Mouse (Mus musculus) heart, adult 8-10 months (tissue): ENCODE results near the gene Tas1r3. TPM values are rescaled to one million over a fixed set of nuclear protein-coding genes. Genes with fewer than 3 reads are reported as not detected.

Source experiments
- DNase-seq: peaks from one replicate; pipeline ENCODE4 v3.0.0; 2022; ENCODE audit warnings: low spot score
- total RNA-seq, 4 experiments: library from RNA; stranded (reverse); gene quantifications; 2 replicates each; pipeline ENCODE4 v1.2.4; 2022

Gene Tas1r3
- total RNA-seq, 4 experiments from 2014 or later: 0.17 to 0.19 (median 0.19) TPM

DNA sequence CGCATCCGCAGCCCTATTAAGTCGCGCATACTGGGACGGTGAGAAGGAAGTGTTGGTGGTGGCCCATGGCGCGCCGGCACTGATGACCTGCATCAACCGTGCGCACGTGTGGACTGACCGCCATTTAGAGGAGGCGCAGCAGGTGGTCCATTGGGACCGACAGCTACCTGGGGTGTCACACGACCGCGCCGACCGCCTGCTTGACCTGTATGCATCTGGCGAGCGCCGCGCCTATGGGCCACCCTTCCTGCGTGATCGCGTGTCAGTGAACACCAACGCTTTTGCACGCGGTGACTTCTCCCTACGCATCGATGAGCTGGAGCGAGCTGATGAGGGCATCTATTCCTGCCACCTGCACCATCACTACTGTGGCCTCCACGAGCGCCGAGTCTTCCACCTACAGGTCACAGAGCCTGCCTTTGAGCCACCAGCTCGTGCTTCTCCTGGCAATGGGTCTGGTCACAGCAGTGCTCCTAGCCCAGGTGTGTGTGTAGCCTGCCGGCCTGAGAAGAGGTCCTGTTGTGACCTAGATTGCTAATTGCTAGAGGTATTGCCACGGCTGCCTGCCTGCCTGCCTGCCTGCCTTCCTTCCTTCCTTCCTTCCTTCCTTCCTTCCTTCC is 21.4 kb downstream of the Tas1r3 start:
- DNase-seq: no peak

DNA sequence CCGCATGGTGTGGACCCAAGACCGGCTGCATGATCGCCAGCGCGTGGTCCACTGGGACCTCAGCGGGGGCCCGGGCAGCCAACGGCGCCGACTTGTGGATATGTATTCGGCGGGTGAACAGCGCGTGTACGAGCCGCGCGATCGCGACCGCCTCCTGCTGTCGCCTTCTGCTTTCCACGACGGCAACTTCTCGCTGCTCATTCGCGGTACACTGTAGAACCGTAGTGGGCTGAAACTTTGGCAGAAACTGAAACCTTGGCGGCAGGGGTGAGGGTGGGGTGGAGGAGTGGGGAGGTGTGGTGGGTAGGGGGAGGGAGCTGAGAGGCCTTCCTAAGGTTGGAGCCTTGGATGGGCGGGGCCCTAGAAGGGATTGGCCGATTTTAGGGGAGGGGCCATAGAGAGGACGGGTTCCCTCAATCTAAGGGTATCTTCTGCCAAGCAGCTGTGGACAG is 22.1 kb downstream of the Tas1r3 start:
- DNase-seq: peak; percentile 53

DNA sequence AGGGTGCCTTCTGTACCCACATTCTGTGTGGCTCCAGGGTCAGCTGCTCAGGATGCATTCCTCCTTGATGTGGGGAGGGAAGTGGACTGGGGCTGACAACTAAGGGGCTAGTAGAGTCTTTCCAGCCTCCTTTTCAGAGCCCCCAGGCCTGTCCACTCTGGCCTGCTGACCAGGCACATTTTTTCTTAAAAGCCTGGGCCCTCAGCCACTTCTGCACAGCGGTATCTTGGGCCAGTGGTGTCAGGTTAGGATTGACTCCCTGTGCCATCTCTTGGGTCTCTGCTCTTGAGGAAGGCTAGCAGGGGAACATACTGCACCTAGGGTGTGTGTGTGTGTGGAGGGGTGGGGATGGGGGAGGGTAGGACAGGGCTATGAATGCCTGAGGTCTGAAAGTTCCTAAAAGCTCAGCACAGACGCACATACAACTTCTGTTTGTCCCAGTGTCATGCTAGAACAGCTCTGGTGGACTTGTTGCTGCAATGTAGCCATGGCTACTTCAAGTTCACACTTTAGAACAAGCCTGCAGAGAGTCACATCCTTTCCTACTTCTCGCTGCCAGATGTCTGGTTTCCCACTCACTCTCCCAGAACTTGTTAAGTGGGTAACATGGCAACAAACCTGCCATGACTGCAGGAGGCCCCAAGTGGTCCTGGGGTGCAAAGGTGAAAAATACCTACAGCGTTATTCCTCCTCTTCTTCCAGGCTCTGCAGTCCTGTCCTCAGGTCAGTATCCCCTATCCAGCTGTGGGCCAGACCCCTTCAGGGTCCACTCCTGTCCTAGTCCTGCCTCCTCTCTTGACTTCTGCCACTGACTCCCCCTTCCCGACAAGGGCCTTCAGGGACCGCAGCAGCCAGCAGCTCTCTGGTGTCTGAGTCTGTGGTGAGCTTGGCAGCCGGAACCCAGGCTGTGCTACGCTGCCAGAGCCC is 22.8 kb downstream of the Tas1r3 start:
- DNase-seq: no peak

DNA sequence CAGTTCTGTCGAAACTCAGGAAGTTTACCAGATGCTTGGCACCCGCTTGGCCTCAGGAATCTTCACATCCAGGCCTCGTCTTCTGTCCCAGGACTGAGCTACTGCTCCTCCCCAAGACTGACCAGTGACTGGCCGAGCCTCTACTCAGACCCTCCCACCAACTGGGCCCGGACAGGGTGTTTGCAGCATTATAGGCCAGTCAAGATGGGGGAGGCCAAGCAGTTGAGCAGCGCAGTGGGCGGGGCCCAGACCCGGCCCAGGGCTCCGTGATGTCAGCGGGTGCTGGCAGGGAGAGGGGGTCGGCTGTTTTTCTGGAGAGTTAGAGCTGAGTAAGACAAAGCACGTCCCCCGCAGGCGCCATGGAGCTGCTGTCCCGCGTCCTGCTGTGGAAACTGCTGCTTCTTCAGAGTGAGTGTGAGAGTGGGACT is 23.7 kb downstream of the Tas1r3 start, which contains the start of gene Mxra8:
Gene Mxra8, plus strand, starts transcription at position 198 of the 428 bp plus-strand sequence.
- DNase-seq: peak; percentile 89

DNA sequence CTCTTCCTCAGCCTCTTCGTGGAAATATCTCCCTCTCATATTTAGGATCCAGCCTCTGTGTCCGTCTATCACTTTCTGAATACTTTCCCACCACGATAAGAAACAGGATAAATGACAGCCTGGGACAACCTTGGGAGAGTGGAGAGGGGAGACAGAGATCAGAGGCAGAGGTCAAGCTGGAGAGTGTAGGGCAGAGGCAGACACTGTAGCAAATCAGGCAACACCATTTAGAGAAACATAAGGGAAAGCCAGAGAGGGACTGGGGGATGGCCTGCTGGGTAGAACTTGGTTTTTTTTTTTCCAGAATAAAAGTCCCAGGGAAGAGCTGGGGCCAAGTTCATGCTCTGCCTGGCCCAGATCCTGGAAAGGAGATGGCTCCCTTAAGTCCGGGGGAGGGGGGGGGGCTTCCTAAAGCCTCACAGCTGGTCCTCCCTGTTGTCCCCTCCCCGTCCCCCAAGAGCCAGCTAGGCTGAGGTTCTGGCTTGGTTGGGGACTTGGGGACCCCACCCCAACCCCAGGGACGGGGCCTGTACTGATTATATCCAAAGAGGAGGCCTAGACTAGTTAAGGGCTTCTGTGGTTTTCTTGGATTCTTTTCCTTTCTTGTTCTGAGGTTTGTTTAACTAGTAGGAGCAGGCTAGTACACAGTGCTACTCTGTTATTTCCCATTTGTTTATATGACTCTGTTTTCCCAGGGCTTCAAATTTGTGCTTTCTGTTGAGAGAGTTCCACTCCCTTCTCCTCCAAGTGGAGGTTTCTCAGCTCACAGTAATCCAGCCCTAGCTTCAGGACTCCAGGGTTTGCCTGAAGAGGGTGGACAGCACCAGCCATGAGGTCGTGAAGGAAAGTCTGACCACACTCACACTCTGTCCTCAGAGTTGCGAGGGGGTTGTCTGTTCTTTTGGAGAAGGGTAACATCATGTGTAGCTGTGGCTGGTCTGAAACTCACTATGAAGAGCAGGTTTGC is 24.7 kb downstream of the Tas1r3 start:
- DNase-seq: peak; percentile 48

DNA sequence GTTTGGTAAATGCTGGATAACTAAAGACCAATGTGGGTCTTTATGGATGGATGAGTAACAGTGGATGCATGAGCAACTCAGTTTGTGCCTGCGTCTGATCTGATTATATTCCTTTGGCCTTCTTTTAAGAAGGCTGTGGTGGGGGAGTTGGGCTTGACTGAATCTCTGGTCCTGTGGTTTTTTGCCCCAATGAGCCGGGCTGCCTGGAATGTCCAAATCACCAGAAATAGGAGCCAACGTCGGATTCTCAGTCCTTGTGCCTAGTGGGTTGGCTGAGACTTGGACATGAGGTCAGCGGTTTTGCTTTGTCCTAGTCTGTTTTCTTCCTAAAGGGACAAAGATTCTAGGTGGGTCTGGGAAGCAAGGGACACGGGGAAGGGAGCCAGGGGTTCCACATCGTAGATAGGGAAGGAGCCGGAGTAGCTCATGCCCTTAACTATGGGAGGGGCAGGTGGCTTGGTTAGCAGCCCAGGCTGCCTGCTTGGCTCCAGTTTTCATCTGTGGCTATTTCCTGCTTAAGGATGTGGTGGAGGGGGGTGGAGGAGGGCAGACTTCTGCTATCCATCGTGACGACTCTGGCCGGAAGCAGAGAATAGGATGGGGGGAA is 25.7 kb downstream of the Tas1r3 start:
- peak; percentile 72 for DNase-seq

DNA sequence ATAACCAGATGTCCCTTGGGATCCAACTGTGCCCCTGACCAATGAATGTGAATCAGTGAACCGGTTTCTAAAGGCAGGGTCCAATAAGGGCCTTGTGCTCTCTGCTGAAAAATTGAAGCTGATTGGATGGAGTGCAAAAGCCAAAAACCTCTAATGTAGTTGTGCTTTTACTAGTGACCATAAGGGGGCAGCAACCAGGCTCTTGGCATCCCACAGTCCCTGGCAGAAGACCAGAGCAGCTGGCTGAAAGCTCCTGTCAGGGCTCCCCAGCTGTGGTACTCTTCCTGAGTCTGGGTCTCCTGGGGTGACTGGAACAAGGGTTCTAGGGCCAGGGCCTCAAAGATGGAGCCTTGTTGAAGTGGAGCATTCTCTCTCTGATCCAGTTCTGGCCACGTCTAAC is 29.3 kb downstream of the Tas1r3 start:
- peak; percentile 89 for DNase-seq

DNA sequence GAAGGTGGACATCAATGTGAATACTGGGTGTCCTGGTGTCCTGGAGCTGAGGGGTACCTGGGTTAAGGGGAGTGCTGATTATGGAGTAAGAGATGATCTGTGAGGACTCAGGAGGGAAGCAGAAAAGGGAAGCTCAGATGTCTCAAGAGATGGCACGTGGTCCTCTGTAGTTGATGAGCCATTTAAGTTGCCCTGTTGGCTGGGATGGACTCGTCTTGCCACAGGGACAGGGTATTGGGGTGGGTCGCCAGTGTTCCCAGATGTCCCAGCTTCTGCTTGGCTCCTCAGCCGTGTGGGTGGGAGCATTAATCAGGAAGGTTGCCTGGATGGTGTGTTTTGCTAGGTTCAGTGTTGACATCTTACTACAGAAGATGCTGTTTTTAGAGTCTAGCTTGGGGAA is 29.9 kb downstream of the Tas1r3 start:
- DNase-seq: no peak

DNA sequence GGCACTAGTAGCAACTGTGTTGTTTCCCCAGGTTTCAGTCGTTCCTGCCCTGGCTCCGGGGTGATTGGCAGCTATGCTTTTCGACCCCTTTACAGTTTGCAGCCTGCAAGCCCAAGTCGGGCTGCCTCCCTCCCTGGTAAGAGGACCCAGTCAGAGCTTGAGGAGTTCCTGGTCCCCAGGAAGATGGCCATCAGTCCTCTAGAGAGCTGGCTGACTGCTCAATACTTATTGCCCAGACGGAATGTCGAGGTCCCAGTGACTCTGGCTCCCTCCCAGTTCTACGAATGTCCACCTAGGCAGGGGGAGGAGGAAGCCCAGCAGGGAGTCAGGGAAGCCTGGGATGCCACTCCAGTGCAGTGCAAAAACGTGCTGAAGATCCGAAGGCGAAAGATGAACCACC is 30.8 kb downstream of the Tas1r3 start:
- no peak for DNase-seq

DNA sequence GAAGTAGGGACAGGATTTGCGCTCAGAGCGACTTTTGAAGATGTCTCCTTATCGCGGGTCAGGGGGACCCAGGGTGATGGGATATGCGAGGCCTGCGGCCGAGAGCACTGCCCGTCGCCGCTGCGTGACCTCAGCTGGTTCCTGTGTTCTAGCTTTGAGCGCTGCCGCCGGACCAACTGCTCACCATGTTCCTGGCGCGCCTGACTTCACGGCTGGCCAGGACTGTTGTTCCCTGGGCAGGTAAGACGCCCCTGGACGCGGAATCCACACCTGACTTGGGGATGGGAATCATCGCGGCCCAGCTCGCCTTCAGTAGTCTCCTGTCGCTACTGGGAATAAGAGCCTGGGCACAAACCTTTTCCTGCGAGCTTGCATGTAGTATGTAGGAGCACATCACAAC is 31.3 kb downstream of the Tas1r3 start:
- no peak for DNase-seq

DNA sequence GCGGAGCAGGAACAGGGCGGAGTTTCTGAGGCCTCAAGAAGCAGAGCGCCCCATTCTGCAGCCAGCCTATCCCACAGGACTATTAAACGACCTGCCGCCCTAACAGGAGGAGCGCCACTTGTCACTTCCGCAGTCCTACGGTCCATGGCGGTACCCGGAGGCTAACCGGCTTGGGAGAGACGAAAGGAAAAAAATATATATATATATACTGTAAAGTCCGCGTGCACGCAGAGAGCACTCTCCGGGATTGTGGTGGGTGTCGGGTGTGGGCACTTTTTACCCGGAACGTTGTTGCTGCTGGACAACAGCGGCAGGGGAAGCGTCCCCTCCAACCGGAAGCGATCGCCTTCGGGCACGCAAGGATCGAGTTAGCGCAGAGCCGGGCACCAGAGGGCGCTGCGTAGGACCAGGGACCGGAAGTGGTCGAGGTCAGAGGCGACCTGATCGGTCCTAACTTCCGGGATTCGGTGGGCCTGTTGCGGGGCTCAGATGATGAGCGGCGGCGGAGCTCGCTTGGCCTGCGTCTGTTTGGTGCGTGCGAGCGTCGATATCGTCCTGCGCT is 31.9 kb downstream of the Tas1r3 start, which contains the start of gene Aurkaip1:
Gene Aurkaip1, plus strand, starts transcription at position 68 of the 562 bp plus-strand sequence.
- DNase-seq: peak; percentile 91

DNA sequence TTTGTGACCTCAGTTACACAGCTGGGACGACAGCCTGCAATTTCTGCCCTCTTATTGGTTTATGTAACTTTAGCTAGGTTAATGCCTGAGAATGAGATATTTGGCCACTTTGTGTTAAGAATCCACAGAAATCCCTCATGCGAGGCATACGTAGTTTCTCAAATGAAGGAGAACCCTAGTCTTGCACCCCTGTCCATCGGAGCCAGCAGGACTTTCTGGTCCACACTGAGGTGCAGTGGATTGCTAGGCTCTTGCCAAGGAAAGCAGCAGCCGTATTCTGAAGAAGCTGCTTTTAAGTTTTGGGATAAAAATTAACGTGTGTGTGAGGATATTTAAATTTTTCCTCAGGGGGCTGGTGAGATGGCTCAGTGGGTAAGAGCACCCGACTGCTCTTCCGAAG is 32.6 kb downstream of the Tas1r3 start:
- DNase-seq: no peak

DNA sequence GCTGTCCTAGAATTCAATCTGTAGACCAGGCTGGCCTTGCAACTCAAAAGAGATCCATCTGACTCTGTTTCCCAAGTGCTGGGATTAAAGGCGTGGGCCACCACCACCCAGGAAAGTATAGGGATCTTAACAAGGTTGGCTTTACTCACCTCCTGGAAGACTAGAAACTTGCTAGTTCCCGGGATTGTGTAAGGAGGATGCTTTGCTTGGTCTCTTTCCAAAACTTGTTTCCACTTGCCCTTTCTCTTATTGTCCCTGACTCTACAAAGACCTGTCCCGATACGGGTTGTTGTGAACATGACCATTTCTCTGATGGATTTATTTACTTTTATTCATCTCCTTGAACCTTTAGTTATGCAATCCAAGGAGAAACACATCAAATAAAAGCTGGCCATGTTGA is 33.3 kb downstream of the Tas1r3 start:
- no peak for DNase-seq

DNA sequence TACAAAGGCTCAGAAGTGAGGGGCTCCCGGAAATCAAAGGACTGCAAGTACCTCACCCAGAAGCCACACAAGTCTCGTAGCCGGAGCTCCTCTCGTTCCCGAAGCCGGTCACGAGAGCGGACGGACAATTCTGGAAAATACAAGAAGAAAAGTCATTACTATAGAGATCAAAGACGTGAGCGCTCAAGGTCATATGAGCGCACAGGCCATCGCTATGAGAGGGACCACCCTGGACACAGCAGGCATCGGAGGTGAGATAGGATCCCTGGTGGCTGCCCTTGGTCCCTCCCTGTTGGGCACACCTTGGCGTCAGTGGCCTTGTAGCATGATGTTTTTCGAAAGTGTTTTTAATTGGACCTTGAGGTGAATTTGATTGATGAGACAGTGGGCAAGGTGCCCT is 39.7 kb downstream of the Tas1r3 start:
- DNase-seq: no peak

DNA sequence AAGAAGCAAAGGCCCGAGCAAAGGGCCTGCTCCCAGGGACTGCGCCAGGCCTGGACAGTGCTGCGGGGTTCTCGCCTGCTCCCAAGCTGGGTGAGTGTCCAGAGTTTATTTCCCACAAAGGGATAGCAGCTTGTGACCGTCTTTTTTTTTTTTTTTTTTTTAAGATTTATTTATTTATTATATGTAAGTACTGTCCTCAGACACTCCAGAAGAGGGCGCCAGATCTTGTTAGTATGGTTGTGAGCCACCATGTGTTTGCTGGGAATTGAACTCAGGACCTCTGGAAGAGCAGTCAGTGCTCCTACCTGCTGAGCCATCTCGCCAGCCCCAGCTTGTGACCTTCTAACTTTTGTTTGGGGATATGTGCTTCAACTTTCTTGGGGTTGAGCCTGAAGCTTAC is 42.1 kb downstream of the Tas1r3 start:
- no peak for DNase-seq

DNA sequence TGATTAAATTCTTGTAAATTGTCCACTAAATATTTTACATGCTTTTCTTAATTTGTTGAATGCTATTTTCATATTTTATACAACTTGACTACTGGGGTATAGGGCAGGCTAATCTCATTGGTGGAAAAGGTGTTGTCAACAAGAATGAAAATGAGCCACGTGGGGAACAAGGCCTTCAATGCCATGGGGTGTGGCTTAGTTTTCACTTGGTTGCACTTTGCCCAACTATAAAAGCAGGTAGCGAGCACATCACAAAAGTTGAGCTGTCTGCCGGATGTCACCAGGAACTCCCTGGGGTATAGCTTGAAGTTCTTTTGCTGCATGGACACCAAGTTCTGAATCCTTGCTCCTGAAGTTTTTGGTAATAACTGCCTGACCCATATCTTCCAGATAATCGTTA is 45.6 kb downstream of the Tas1r3 start:
- DNase-seq: no peak

DNA sequence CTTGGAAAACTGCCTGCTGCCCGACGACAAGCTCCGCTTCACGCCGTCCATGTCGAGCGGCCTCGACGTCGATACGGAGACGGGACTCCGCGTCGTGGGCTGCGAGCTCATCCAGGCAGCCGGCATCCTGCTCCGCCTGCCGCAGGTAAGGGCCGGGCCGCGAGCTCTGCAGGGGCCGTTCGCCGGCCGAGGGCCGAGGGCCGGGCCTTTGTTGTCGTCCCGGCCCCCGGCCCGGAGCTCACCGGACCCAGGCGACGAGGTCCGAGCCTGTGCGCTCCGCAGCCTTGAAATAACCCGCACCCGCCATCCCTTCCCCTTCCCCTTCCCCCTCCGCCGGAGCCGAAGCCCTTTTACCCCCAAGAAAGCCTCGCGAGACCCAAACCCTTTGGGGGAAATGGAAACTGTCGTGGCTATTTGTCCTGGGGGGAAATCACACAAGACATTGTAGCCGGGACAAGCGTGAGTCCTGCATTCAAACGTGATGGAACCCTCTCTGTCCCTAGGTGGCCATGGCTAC is 50.4 kb downstream of the Tas1r3 start:
- no peak for DNase-seq

DNA sequence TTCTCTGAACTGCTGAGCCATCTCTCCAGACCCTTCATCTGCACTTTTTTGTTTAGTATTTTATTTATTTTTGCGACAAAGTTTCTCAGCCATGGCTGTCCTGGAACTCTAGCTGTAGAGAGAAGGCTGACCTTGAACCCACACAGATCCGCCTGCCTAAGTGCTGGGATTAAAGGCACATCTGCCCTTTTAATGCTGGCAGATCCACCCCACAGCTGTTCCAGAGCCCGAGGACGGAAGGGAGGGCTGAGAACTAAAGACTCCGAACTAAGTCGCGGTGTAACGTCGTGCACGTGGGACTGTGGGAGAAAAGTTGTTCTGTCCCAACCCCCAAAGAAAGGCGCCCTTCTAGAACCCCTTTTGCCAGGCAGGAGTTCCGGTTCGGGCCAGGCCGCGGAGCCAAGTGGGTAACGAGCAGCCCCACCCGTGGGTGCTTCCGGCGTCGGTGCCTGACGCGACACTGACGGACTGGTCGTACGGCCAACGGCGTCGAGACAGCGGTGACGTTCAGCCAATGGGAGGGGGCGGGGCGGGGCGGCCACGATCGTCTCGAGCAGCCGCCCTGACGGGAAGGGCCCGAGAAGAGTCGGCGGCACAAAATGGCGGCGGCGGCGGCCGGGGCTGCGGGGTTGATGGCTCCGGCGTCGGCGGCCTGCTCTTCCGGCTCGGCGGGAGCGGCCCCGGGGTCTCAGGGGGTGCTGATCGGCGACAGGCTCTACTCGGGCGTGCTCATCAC is 51.1 kb downstream of the Tas1r3 start, which contains the start of gene Ccnl2:
Gene Ccnl2, plus strand, starts transcription at position 561 of the 736 bp plus-strand sequence.
- peak; percentile 92 for DNase-seq
